Mouse (Mus musculus): ENCODE data around the gene Grik1.

Gene Grik1

GRCm38 (mm10) chr16:88142574-88142973 is 147.5 kb downstream of the Grik1 start:
- no peak for DNase-seq (ENCODE audit: extremely low spot score, low read depth, low spot score)

- DNase-seq (ENCODE audit: extremely low spot score, low read depth, low spot score): no peak
These were observed 147.9 kb downstream of the Grik1 start for GRCm38 (mm10) chr16:88142136-88142535.

GRCm38 (mm10) chr16:88141594-88141993 is 148.5 kb downstream of the Grik1 start:
- no peak for DNase-seq (ENCODE audit: extremely low spot score, low read depth, low spot score)

GRCm38 (mm10) chr16:88138913-88139312 is 151.2 kb downstream of the Grik1 start:
- no peak for DNase-seq (ENCODE audit: extremely low spot score, low read depth, low spot score)

GRCm38 (mm10) chr16:88132919-88133318 is 157.1 kb downstream of the Grik1 start:
- no peak for DNase-seq (ENCODE audit: extremely low spot score, low read depth, low spot score)

GRCm38 (mm10) chr16:88131103-88131502 is 159.0 kb downstream of the Grik1 start:
- DNase-seq (ENCODE audit: extremely low spot score, low read depth, low spot score): no peak

GRCm38 (mm10) chr16:88125098-88125497 is 165.0 kb downstream of the Grik1 start:
- DNase-seq (ENCODE audit: extremely low spot score, low read depth, low spot score): no peak

GRCm38 (mm10) chr16:88112551-88113138 is 177.4 kb downstream of the Grik1 start:
- no peak for DNase-seq (ENCODE audit: extremely low spot score, low read depth, low spot score)

GRCm38 (mm10) chr16:88111459-88111858 is 178.6 kb downstream of the Grik1 start:
- peak; percentile 35 for DNase-seq (ENCODE audit: extremely low spot score, low read depth, low spot score)

- DNase-seq (ENCODE audit: extremely low spot score, low read depth, low spot score): no peak
These were observed 195.8 kb downstream of the Grik1 start for GRCm38 (mm10) chr16:88094206-88094789.

- no peak for DNase-seq (ENCODE audit: extremely low spot score, low read depth, low spot score)
These were observed 202.8 kb downstream of the Grik1 start for GRCm38 (mm10) chr16:88087280-88087679.

GRCm38 (mm10) chr16:88074716-88075115 is 215.3 kb downstream of the Grik1 start:
- no peak for DNase-seq (ENCODE audit: extremely low spot score, low read depth, low spot score)

GRCm38 (mm10) chr16:88060936-88061335 is 229.1 kb downstream of the Grik1 start:
- no peak for DNase-seq (ENCODE audit: extremely low spot score, low read depth, low spot score)

- no peak for DNase-seq (ENCODE audit: extremely low spot score, low read depth, low spot score)
These were observed 241.9 kb downstream of the Grik1 start for GRCm38 (mm10) chr16:88048121-88048520.

GRCm38 (mm10) chr16:88044321-88044720 is 245.7 kb downstream of the Grik1 start:
- no peak for DNase-seq (ENCODE audit: extremely low spot score, low read depth, low spot score)

GRCm38 (mm10) chr16:88042458-88042857 is 247.6 kb downstream of the Grik1 start:
- DNase-seq (ENCODE audit: extremely low spot score, low read depth, low spot score): no peak

- no peak for DNase-seq (ENCODE audit: extremely low spot score, low read depth, low spot score)
These were observed 251.5 kb downstream of the Grik1 start for GRCm38 (mm10) chr16:88038503-88039091.

GRCm38 (mm10) chr16:87988805-87989204 is 301.3 kb downstream of the Grik1 start:
- no peak for DNase-seq (ENCODE audit: extremely low spot score, low read depth, low spot score)

GRCm38 (mm10) chr16:87984201-87984870 is 305.7 kb downstream of the Grik1 start:
- no peak for DNase-seq (ENCODE audit: extremely low spot score, low read depth, low spot score)

GRCm38 (mm10) chr16:87974076-87974443 is 316.0 kb downstream of the Grik1 start:
- no peak for DNase-seq (ENCODE audit: extremely low spot score, low read depth, low spot score)

GRCm38 (mm10) chr16:87973394-87974075 is 316.5 kb downstream of the Grik1 start:
- DNase-seq (ENCODE audit: extremely low spot score, low read depth, low spot score): no peak

All from hindlimb bud, embryonic 11.5 days (tissue).